Mouse (Mus musculus) granulocyte monocyte progenitor cell, adult 5-6 weeks (primary cell): Measurements from ENCODE around the gene Llgl2. TPM values are rescaled to one million over a fixed set of nuclear protein-coding genes. Genes with fewer than 3 reads are reported as not detected.

Source experiments
- ATAC-seq: replicated peaks from 2 replicates; pipeline ENCODE4 v1.8.0; 2016; ENCODE audit warnings: mild to moderate bottlenecking, moderate TSS enrichment, inconsistent platforms; ENCODE audit not compliant: poor library complexity, severe bottlenecking
- total RNA-seq, 2 experiments: library from RNA; stranded (forward) in 1 of 2; stranded (reverse) in 1 of 2; fragments of 200-712, 200-1000 nt in 1 of 2; fragments of >200 nt in 1 of 2; fragmentation: Nextera tagmentation in 1 of 2; gene quantifications; 2 replicates each; pipeline ENCODE4 v1.2.3; 2014 to 2017

Llgl2 gene
- total RNA-seq (2014; fragmentation: Nextera tagmentation) (4.2 and 11.3 TPM in 2 replicates), total RNA-seq (2017) (2.8 and 4.1 TPM in 2 replicates)

DNA sequence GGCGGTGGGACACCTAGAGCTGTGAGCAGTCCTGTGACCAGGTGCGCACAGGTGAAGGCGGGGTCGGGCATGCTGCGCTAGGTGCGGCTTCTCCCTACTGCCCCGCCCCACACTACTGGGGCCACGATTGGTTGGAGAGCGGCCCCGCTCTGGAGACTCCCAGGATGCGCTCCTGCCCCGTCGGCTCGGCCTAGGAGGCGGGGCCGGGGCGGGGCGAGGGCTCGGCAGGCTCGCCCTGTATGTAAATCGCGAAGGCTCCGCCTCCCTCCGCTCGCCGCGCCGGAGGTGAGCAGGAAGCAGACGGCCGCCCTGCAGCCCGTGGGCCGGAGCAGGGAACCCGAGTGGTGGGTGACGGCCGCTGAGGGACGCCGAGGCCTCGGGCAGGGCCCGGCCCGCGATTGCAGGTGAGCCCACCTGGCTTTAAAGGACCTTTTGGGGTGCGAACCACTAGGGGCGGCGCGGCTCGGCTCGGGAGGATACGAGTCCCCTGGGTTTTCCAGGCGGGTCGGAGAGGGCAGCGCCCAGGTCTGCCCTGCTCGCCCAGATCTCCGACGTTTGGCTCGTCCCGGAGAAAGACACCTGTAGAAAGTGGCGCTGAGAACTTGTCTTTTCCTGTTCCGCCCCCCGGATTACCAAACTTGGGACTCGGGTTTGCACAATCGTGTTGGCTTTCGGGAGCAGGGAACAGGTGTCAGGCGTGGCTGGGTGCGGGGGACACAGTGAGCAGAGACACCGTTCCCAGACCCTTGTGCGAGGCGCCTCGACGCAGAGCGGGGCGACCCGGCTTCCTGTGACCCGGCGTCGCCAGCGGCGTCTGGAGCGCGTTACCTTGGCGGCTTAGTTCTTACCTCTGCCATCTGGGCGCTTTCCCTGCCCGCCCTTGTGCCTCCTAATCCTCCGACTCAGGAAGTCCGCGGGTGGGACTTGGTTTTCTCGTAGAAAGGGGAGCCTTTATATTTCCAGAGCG, at the start of gene Llgl2:
Gene Llgl2, plus strand, starts transcription at position 276 of the 967 bp plus-strand sequence.
- ATAC-seq = peak; percentile 95

DNA sequence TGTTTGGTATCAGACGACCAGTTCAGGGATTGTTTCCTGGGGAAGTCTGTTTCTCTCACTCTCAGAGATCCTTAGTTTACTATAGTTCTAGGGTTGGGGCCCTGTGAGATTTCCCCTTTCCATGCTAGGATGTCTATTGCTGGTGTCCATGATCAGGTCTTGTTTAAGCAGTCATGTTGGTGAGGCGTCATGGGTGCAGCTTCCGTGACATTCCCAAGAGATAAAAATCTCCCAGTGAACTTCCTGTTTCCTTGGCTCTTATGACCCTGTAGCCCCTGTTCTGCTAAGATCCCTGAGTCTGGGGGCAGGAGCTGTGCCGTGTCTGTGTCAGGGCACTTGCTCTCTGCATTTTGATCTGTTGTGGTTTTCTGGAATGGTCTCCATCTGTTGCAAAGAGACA, 49.2 kb upstream of the Llgl2 start:
- no peak for ATAC-seq

DNA sequence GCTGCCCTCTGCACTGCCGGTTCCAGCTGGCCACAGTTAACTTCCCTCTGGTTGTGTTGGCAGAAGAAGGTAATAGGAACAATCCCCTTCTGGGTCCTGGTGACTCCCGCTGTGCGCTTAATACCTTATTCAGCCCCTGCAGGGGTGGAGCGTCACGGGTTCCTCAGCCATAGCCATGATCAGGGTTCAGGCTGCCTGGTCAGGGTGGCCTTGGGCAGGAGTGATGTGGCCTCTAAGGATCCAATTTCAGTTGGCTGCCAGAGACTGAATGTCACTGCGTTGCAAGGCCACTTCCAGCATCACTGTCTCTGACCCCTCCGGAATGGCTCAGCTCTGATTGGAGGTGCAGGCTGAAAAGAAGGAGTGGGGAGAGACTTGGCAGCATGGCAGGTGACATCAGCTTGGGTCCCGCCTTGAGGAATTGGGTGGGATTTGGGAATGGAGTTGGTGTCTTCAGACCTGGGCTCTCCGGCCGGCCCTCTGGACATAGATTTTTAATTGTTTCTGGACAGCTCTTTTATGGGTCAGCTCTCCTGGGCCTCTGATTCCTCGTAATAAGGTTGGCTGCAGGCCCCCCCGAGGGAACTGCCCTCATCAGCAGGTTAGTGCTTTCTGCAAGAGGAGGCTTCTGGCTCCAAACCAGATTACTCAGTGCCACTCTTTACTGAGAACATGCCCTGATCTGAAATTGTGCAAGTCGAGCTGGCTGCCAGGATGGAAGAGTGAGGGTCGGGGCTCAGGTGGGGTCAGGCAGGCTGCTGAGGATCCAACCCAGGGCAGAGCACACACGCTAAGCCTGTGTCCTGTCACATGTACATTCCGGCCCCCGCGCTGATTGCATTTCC, 47.8 kb upstream of the Llgl2 start:
- ATAC-seq = no peak

GRCm38 (mm10) chr11:115776954-115777353, 46.9 kb upstream of the Llgl2 start:
- no peak for ATAC-seq

DNA sequence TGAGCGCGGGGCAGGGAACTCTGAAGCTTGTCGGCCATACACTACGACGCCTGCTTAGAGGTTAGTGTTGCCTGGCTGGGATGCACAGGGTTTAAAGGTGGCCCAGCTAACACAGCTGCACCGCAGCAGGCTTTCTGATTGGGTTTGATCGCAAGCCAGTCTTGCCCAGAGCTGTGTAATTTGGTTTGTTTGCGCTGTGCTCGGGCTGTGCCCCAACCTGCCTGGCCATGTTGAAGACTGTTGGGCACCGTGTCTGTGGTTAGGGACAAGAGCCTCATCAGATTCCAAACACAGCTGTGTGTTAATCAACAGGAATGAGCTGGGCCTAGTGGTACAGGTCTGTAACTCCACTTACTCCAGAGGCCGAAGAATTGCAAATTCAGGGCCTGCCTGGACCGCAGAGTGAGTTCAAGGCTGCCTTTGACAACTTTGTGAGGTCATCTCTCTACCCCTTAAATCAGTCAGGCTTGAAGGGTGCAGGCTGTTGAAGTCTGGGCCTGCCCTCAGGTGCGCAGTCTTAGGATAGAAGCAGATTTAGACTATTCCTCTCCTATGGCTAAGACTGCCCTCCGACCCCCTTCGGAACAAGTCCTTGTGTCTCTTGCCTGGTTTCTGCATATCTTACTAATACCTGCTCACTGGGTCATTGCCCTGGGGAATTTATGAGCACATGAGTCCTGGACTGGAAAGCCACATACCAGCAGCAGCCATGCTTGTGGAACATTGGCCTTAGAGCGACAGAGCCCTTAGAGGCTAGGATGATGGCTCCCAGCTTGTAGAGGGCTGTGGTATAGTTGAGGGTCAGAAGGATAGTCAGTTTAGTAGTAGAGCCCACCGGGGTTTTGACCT, 46.1 kb upstream of the Llgl2 start:
- no peak for ATAC-seq

GRCm38 (mm10) chr11:115779038-115779571, 44.7 kb upstream of the Llgl2 start:
- ATAC-seq = peak; percentile 52

- ATAC-seq = no peak
Observed at GRCm38 (mm10) chr11:115780141-115781070, 43.4 kb upstream of the Llgl2 start.

GRCm38 (mm10) chr11:115786473-115786872, 37.4 kb upstream of the Llgl2 start:
- no peak for ATAC-seq

DNA sequence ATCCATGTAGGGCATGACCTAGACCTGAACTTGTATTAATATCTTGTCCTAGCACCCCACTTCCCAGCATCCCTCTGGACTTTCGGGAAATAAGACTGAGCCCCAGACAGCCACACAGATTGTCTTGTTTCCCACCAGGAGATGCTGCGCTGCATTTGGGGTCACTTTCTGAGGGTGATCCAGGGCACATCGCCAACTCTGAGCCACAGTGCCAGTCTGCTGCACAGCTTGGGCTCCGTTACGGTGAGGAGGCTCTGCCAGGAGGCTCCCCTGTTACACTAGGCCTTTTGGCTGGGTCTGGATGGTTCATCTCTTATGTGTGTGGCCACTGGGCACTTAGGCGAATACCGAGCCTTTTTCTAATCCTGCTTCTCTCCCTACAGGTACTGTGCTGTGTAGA, 34.1 kb upstream of the Llgl2 start:
- ATAC-seq = no peak

DNA sequence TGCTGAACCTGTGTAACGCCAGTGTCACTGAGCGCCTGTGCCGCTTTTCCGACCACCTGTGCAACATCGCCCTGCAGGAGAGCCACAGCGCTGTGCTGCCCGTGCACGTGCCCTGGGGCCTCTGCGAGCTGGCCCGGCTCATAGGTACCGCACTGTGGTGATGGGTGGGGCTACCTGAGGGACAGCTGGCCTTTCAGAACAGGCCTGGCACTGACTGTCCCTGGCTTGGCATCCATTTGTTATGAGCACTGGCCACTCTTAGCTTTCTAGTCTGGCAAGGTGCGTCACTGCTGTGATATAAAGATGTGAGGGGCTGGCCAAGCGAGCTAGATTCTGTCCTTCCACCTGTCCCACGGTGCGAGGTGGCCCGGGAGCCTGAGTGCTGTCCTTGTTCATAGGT, 31.9 kb upstream of the Llgl2 start:
- no peak for ATAC-seq

DNA sequence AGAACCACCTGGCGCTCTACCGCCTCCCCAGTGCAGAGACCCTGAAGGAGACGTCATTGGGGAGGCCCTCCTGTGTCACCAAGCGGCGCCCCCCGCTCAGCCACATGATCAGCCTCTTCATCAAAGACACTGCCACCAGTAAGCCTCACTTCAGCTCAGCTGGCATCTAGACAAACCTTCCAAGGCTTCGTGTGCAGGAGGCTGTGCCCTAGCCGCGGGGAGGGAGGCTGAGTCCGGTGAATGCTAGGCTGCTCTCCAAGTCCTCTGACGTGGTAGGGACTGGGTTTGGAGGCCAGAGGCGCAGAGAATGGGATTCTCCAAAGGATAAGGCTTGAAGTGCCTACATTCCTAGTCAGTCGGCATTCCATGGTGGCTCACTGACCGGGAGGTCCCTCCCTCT, 31.5 kb upstream of the Llgl2 start:
- no peak for ATAC-seq

GRCm38 (mm10) chr11:115796898-115797297, 27.0 kb upstream of the Llgl2 start:
- no peak for ATAC-seq

GRCm38 (mm10) chr11:115797665-115798064, 26.2 kb upstream of the Llgl2 start:
- ATAC-seq = no peak

- ATAC-seq = no peak
Observed at GRCm38 (mm10) chr11:115800981-115801380, 22.9 kb upstream of the Llgl2 start.

DNA sequence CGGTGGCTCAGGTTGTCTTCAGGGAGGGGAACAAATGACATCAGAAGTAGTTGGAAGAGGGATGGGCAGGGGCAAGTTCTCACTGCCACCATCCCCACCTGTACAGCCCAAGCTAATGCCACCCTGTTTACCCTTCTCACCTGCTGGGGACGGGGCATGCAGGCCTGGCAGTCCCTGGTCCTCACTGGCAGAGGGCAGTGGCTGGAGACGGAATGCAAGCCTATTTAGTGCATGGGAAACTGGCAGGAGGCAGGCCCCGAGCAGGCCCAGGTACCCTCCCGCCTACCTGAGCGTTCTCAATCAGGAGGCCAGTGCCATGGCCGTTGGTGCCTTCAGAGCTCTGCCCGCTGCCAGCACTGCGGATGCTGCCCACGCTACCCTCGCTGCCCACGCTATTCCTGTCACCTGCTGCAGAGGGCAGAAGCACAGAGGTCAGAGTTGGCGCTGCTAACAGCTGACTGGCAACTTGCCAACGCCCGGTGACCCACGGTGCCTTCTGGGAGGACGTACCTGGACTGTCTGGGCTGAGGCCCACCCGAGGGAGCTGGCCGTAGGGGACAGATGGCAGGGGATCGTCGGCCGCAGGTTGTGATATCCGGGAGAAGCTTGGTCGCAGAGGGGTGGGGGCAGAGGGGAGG, 20.7 kb upstream of the Llgl2 start:
- ATAC-seq = no peak

DNA sequence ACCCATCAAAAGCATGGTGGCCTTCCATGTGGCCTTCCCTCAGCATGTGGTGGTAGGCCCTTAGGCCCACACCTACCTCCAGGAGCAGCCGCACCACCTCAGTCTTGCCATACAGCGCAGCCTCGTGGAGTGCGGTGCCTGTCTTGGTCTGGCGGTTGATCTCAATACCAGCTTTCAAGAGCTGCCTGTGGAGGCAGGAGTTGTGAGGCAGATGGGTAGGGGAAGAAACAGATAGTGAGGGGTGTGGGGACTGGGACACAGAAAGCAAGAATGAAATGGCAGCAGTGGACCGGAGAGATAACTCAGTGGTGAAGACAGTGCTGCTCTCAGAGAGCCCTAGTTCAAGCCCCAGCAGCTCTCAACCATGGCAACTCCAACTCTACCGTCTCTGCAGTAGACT, 18.8 kb upstream of the Llgl2 start:
- ATAC-seq = no peak

DNA sequence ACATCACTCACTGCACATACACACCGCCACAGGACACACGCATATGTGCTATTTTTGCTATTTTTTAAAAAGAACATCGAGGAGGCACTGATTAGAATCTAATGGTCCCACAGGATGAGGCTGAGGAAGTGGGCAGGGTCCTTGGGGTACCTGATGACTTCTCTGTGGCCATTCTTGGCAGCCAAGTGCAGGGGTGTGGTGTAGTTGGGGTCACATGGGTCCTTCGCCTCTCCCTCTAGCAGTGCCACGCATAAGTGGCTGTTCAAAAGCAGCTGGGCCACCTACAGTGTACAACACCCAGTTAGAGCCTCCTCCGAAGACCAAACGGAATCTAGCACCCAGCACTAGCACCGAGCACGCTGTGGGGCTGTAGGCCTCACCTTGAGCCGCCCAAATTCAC, 17.7 kb upstream of the Llgl2 start:
- no peak for ATAC-seq

- ATAC-seq = no peak
Observed at GRCm38 (mm10) chr11:115807306-115807705, 16.5 kb upstream of the Llgl2 start.
